Mouse (Mus musculus) left cerebral cortex, postnatal 4 days (tissue): ENCODE data around the gene AU021092. TPM values are rescaled to one million over a fixed set of nuclear protein-coding genes. Genes with fewer than 3 reads are reported as not detected.
A peak's percentile ranks its signal among the peaks of the same experiment; 100 is the strongest.
"Not testable (repeated sequence)": the region's sequence is repeated elsewhere in the genome, so short reads cannot be mapped to it uniquely, and the experiment has no call there.

Source experiments
- DNase-seq: peaks from one replicate; pipeline ENCODE4 v3.0.0-alpha.2; 2022
- intact Hi-C: fragments of 180-260 bp; cut with DNase I; formaldehyde crosslinking; loops from one replicate; pipeline ENCODE4 v1.15.1; 2025
- total RNA-seq, 2 experiments: library from RNA; stranded (reverse); gene quantifications; 2 replicates each; pipeline ENCODE4 v1.2.3; 2021

Gene AU021092
- 10 to 100 TPM; 10.2 to 11.3 TPM for total RNA-seq

DNA sequence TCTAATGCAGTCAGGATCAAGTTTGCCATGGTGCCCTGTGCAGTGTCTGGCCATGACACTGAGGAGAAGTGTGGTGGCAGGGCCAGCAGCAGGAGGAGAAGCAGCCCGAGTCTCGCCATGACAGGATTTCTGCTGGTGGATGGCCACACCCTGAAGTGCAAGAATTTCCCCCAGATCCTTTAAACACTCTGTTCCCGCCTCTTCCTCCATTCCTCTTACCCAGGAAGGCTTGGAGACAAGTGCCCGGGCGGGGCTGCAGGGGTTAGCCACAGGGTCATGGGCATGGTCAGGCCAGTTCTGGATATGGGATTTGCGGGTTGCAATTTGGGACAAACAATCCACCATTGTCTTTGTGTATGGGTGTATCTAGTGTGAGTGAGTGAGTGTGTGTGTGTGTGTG, at the start of gene AU021092:
AU021092 (minus strand) TSS at position 160 of the 400 bp plus-strand sequence.
- no peak for DNase-seq
- intact Hi-C loops, result no loop called here

DNA sequence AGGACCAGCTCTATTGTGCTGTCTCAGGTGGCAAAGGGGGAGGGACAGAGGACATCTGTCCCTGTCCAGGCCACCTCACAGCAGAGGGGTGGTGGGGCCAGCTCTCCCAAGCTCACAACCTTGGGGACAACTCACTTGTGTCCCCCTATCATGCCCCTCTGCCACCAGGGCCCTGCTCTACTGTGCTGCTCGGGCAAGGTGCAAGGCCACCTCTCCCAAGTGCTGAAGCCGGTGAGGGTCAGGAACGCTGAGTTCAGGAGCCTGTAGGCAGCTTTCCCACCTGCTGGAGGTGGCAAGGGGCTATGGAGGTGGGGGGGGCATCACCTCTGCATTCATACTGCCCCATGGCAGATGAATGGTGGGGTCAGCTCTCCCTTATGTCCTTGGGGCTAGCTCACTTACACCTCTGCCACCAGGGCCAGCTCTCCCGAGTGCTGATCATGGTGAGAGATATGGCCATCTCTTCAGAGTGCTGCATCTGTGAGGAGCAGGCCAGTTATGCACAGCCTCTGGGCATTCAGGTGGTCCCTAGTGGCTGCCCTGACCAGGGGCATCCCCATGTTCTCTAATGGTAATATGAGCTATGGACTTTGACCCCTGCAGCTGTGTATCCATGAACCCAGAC, 49.4 kb upstream of the AU021092 start:
- no peak for DNase-seq
- intact Hi-C loops, result no loop called here

DNA sequence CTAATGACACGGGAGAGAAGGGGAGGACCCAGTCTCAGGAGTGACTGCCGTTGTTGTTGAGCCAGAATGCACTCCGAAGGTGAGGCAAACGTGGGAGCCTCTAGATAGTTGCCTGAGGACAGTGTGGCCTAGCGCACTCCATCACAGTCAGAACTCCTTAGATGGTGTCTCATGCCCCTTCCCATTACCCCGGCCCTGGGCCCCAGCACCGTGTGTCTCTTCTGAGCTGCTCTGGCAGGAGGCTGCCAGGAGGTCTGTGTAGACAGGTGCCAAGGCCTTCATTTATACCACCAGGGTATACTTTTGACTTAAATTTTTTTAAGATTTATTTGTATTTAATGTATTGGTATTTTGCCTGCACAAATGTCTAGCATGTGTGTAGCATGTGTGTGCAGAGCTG, 41.8 kb upstream of the AU021092 start:
- intact Hi-C loops, result no loop called here

GRCm38 (mm10) chr16:5263156-5263555, 41.1 kb upstream of the AU021092 start:
- intact Hi-C loops, result no loop called here
- DNase-seq, result no peak

More for the DNA sequence above, 41.8 kb upstream of the AU021092 start:
- no peak for DNase-seq

DNA sequence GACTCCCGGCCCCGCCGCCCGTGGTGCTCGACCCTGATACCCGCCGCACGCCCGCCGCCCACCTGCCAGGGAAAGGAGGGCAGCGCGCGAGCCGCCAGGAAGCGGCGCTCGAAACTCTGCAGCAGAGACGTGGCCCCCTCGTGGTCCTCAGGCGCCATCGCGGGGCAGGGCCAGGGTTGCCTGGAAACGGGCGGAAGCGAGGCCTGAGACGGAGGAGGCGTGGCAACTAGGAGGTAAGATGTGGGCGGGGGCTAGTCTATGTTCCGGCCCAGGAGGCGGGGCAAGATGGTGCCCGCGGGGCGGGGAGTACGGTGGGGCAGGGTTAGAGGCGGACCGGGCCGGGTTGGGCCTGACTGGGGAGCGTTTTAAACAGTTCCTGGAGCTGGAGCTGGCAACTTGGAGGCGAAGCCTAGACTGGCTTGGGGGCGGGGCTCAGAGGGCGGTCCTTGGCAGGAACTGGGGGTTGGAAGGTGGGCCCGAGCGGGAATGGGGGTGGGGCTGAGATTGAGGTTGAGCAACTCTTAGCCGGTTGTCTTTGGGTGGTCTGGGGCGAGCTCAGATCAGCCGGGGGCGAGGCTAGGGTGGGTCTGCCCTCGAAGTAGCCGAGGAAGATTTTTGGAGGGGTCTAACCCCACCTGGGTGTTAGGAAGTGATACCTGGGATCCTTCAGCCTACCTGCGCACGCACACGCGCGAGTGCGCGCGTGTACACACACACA, 33.8 kb upstream of the AU021092 start, which contains the start of gene Eef2kmt:
Eef2kmt (minus strand) TSS at position 205 of the 718 bp plus-strand sequence.
- intact Hi-C loops, result no loop called here
- DNase-seq, result peak; percentile 99

GRCm38 (mm10) chr16:5255081-5255740, 33.1 kb upstream of the AU021092 start:
- intact Hi-C loops, result no loop called here
- DNase-seq, result no peak

DNA sequence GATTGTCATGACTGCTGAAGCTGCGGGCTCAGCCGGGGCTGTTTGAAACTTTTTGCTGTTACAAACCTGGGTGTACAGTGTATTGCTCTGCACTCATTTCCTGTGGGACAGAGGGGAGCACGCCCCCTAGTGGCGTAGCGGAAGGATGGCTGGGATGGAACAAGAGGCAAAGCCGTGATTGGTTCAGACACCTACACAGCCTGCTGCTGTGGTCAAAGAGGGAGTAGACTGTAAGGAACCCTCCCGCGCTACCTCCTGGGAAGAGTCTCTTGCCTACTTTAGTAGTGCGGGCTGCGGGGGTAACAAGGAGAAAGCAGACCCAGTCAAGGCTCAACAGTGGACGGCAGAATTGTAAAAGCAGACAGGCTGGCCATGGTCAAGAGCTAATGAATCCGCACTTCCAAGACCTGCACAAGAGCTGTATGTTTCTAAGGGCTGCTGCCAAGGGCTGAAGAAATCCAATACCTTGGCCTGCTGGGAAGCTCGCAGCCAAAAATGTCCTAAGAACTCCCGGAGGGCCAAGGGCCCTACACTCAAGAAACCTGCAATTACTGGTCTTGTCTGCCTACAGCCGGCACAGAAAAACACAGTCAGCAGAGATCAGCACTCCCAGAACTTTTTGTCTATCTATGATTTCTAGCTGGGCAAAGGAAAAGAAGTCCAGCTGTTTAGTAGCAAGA, 32.4 kb upstream of the AU021092 start:
- intact Hi-C loops, result no loop called here
- peak; percentile 72 for DNase-seq

DNA sequence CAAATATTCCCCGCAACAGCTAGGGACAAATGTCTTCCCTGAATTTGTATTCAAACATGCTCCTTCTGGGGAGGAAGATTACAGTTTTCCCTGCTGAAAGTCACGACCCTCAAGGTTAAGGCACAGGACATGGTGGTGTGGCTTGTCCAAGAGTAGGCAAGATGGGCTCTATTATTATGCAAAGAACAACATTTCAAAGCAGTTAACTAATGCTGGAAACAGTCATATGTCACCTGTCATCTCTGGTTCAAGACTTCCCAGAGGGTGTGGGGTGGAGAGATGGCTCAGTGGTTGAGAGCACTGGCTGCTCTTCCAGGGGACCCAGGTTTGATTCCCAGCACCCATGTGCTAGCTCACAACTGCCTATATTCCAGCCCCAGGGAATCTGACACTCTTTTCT, 30.2 kb upstream of the AU021092 start:
- intact Hi-C loops, result no loop called here
- no peak for DNase-seq

GRCm38 (mm10) chr16:5250891-5251290, 28.8 kb upstream of the AU021092 start:
- intact Hi-C loops, result no loop called here
- no peak for DNase-seq

GRCm38 (mm10) chr16:5244411-5244810, 22.3 kb upstream of the AU021092 start:
- peak; percentile 51 for DNase-seq
- intact Hi-C loops, result no loop called here

DNA sequence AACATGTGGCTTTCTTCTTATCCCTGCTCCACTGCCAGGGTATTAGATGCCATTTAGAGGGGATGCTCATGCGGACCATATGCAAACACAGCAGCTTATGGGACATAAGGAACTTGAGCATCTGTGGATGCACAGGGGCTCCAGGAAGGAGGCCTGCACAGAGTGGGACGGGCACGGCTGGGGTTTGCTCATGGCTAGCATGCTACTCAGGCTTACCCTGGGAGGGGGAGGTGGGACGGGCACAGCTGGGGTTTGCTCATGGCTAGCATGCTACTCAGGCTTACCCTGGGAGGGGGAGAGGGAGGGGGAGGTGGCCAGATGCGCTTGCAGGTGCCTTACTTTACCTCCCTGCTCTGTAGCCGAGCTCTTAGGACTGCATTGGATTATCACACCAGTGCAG, 20.8 kb upstream of the AU021092 start:
- no peak for DNase-seq
- intact Hi-C loops, result no loop called here

- no peak for DNase-seq
- intact Hi-C loops, result no loop called here
These were observed 20.3 kb upstream of the AU021092 start for GRCm38 (mm10) chr16:5242355-5242754.

GRCm38 (mm10) chr16:5233418-5234313, 11.6 kb upstream of the AU021092 start, which contains the start of gene Alg1:
Gene Alg1 (plus strand): TSS chr16:5233621.
- intact Hi-C loops, result no loop called here

DNA sequence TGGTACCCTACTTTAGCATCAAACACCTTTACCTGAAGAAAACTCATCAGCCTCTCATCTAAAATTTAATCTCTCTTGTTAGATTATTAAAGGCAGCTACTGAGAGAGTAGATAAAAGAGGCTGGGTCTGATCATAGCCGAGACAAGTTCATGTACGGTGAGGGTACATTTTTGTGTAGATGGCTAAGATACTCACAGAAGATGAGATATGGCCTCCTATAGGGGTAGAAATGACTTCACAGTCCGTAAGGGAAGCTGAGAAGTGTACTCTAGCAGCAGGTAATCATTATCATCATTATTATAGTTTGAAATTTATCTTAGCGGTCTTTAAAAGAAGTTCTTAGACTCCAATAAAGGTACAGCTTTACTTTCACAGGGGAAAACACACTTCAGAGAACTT, 10.9 kb upstream of the AU021092 start:
- DNase-seq, result no peak
- intact Hi-C loops, result no loop called here

More at GRCm38 (mm10) chr16:5233418-5234313, 11.6 kb upstream of the AU021092 start, which contains the start of gene Alg1:
- DNase-seq, result peak; percentile 96

DNA sequence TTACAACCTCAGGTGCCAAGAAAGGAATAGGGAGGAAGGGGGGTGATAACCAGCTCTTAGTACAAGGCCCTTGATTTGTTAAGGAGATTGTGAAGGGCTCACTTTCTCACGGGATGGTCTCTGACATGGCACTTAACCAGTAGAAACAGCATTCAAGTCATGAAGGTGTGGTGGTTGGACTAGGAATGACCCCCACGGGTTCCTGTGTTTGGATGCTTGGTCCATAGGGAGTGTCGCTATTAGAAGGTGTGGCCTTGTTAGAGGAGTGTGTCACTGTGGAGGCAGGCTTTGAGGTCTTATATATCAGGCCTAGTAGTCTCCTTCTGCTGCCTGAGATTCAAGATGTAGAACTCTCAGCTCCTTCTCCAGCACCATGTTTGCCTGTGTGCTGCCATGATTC, 6.0 kb upstream of the AU021092 start:
- DNase-seq, intact Hi-C loops: not testable (repeated sequence)

GRCm38 (mm10) chr16:5227501-5227900, 5.4 kb upstream of the AU021092 start:
- intact Hi-C loops, result not testable (repeated sequence)

GRCm38 (mm10) chr16:5226534-5226933, 4.4 kb upstream of the AU021092 start:
- intact Hi-C loops, DNase-seq: not testable (repeated sequence)

More at GRCm38 (mm10) chr16:5227501-5227900, 5.4 kb upstream of the AU021092 start:
- not testable (repeated sequence) for DNase-seq

DNA sequence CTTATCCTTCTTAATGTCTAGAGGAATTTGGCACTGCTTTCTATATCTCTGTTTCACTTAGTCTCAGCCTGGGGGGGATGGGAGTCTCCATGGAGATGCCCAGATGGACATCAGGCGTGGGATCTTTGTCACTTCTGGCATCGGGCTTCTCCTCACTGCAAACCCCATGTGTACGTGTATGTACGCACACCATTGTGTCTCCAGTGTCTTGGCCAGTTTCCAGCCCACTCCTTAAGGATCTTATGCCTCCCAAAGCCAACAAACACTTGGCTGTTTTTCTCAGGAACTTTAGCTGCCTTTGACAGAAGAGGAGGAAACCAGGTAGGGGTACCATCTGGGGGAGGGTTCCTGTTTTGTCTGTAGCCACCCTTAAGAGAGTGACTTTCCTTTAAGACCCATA, 696 bp downstream of the AU021092 start:
- DNase-seq, result no peak
- intact Hi-C loops, result no loop called here

- intact Hi-C loops, result no loop called here
- DNase-seq, result no peak
These were observed 4.6 kb downstream of the AU021092 start for GRCm38 (mm10) chr16:5217341-5218133.
